Mouse (Mus musculus) bone marrow macrophage, adult 2 months (primary cell): ENCODE results near the gene Cdc25b. TPM values are rescaled to one million over a fixed set of nuclear protein-coding genes. Genes with fewer than 3 reads are reported as not detected.

Source experiments
- H3K27ac ChIP-seq: 2 replicates; pipeline ENCODE4 v1.5.1; 2012; ENCODE audit warnings: low read depth, low read length; ENCODE audit not compliant: insufficient read depth
- H3K4me1 ChIP-seq: 2 replicates; pipeline ENCODE4 v1.6.1; 2012; ENCODE audit warnings: low read length; ENCODE audit not compliant: control insufficient read depth, insufficient read depth
- H3K4me3 ChIP-seq: 2 replicates; pipeline ENCODE4 v1.5.1; 2012; ENCODE audit warnings: mild to moderate bottlenecking, low read length, moderate library complexity; ENCODE audit not compliant: insufficient read depth
- CTCF ChIP-seq: IDR thresholded peaks from 2 replicates; pipeline ENCODE4 v1.5.1; 2012; ENCODE audit warnings: low read depth, mild to moderate bottlenecking, low read length, moderate library complexity
- POLR2A ChIP-seq: IDR thresholded peaks from 2 replicates; pipeline ENCODE4 v1.6.1; 2012; ENCODE audit warnings: mild to moderate bottlenecking, low read depth, low read length, borderline replicate concordance
- polyA plus RNA-seq: library from polyadenylated mRNA; stranded (reverse); fragments of >200 nt; gene quantifications from 2 replicates; pipeline ENCODE4 v1.2.4, GENCODE M21; 2012; ENCODE audit not compliant: missing spikeins, insufficient read depth, insufficient read length

Cdc25b gene
- polyA plus RNA-seq, 1 experiment: 47.1 TPM

DNA sequence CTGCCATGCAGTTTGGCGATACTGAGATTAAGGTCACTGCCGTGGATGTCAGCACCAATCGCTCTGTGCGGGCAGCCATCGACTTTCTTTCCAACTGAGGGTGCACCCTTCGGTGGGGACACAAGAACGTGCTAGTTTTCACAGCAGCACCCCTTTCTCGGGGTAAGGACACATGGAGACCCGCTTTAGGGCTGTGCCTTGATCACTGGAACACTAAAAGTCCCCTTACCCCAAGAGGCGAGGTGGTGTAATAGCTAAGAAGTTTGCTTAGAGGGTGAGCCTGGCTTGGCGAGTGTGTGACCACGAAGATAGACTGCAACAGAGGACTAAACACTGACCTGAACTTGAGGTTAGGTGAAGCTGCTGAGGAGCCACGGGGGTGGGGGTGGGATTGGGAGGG lies 41.6 kb upstream of the Cdc25b start:
- H3K27ac ChIP-seq: no peak overlapping the region
- no peak for TF ChIP-seq CTCF
- no peak for TF ChIP-seq POLR2A
- no peaks in the 10 kb centered on the region for H3K4me1 ChIP-seq
- H3K4me3 ChIP-seq: no peak overlapping the region

DNA sequence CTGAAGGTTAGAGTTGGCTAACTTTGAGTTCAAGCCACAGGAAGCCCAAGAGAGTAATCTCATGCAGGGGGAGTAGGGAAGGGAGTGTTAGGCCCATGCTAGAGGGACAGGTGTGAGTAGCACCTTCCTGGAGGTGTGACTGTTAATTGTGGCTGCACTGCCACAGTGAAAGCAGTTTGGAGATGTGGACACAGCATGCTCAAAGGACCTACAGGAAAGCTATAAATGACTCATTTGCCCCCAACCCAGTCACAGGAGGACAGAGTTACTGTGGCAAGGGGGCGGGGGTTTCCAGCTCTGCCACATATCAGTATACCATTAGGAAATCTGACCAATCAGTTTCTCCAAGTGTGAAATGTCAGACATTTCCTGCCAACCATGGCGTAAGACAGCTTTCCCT lies 41.2 kb upstream of the Cdc25b start:
- H3K27ac ChIP-seq: no peak overlapping the region
- TF ChIP-seq POLR2A (no peak), CTCF (no peak)
- no peaks in the 10 kb centered on the region for H3K4me1 ChIP-seq
- H3K4me3 ChIP-seq: no peak overlapping the region

DNA sequence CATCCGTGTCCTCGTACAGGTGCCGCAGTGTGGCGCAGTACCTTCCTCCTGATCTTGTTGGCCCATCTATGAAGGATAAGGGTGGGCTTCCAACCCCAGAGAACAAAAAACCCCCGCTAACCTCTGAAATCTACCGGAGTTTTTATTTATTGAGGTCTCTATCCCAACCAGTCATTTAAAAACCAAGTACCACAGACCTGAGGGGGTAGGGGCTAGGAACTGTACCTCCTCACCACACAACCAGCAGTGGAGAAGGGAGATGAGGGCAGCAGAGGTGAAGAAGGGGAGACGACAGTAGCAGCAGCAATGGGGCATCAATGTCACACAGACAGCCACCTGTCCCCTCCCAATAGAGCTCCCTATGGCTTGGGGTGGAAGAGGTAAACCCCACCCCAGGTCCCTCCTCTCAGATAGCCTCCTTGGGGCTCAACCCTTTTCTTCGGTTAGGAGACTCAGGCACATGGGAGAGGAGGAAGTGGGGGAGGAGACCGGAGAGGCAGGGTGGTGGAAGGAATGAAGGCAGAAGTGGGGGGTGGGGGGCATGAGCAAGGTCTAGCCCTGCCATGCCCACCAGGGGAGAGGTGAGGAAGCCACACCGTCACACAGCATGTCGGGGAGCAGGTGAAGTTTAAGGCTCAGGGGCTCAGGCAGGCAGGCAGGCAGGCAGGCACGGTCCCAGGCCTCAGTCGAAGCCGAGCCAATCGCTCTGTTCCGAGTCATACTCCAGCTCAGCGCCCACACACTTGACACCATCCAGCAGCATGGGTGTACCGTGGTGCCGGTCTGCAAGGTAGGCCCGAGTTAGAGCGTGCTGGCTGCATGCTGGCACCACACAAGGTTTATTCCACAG lies 40.3 kb upstream of the Cdc25b start:
- TF ChIP-seq POLR2A: no peak
- TF ChIP-seq CTCF: no peak
- no peak overlapping the region for H3K4me3 ChIP-seq
- no peak overlapping the region for H3K27ac ChIP-seq
- no peaks in the 10 kb centered on the region for H3K4me1 ChIP-seq

DNA sequence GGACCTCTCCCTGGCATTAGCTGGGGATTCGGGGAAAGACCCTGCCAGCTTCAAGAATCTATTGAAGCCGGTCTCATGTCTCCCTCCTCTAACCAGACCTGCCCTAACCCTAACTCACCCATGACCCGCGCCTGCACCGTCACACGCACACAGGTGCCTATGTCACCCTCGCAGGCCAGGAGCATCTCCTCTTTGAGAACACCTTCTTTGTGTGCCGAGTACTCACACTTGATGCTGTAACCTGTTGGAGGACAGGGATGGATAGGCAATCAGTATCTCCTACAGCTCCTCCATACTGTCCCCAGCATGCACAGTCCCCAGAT lies 39.7 kb upstream of the Cdc25b start:
- Histone ChIP-seq H3K4me1 (no peaks in the 10 kb centered on the region), H3K27ac (no peak overlapping the region), H3K4me3 (no peak overlapping the region)
- TF ChIP-seq CTCF: no peak
- TF ChIP-seq POLR2A: no peak

GRCm38 (mm10) chr2:131148353-131149253 lies 38.1 kb upstream of the Cdc25b start:
- Histone ChIP-seq H3K4me3 (no peak overlapping the region), H3K27ac (no peak overlapping the region), H3K4me1 (no peaks in the 10 kb centered on the region)
- no peak for TF ChIP-seq POLR2A
- TF ChIP-seq CTCF: no peak

- no peak for TF ChIP-seq POLR2A
- no peak for TF ChIP-seq CTCF
- no peaks in the 10 kb centered on the region for H3K4me1 ChIP-seq
Observed at GRCm38 (mm10) chr2:131149254-131149578, 37.5 kb upstream of the Cdc25b start.

GRCm38 (mm10) chr2:131152166-131152730 lies 34.5 kb upstream of the Cdc25b start:
- no peak for TF ChIP-seq POLR2A
- TF ChIP-seq CTCF: no peak
- Histone ChIP-seq H3K4me3 (no peak overlapping the region), H3K27ac (no peak overlapping the region), H3K4me1 (no peaks in the 10 kb centered on the region)

More at GRCm38 (mm10) chr2:131149254-131149578, 37.5 kb upstream of the Cdc25b start:
- Histone ChIP-seq H3K27ac (no peak overlapping the region), H3K4me3 (no peak overlapping the region)

DNA sequence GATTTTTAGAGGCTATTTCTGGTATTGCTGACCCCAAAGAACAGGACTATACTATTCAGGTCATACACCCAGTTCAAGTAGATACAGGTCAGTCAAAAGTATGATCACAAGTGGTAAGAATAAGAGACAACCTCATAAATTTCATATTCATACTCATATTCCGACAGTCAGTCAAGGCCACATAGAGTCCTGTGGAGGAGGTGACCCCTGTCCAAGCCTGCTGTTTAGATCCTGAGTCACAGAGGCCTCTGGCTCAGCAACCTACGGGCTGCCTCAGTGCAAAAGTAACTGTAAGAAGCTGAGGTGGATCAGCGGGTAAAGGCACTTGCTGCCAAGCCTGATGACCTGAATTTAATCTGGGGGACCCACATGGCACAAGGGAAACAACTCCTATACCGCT lies 32.7 kb upstream of the Cdc25b start:
- no peak overlapping the region for H3K4me3 ChIP-seq
- no peak for TF ChIP-seq POLR2A
- TF ChIP-seq CTCF: no peak
- H3K27ac ChIP-seq: no peak overlapping the region
- H3K4me1 ChIP-seq: peaks cover 6% of the 10 kb centered on the region

DNA sequence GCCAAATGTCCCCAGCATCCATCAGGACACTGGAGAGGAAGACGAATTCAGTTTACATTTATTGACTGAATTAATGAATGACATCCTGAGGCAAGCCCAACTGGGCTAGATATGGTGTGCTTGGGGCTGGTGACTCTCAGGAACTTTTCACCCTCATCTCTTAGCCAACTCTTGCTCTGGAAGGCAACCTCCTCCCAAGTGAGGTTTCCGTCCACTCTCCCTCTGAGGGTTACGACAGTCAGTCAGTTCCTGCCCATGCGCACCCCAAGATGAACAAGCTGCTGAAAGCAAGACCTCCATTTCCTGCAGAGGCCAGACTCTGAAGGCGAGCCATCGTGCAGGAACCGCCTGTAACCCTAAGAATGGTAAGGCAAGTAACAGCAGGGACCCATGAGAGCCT lies 29.8 kb upstream of the Cdc25b start:
- Histone ChIP-seq H3K4me3 (no peak overlapping the region), H3K27ac (no peak overlapping the region), H3K4me1 (peaks cover 6% of the 10 kb centered on the region)
- TF ChIP-seq POLR2A: no peak
- TF ChIP-seq CTCF: no peak

DNA sequence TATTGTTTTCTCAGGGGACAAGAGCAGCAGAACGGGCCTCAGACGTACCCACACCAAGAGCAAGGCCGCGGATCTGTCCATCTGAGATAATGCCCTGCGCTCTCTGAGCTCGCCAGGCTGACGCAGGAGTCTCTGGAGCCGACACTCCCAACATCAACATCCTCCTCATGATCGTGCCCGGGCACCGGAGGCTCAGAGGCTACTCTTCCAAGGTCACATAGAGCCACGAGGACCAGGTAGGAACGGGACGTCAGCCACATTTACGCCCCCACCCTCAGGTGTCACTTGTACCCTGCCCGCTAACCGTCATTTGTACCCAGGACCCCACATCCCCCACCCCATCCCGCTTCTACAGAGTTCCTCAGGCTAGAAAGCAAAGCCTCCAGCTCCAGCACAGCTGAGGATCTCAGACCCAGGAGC lies 27.2 kb upstream of the Cdc25b start:
- Histone ChIP-seq H3K4me3 (peak overlapping the region; percentile 63), H3K27ac (no peak overlapping the region), H3K4me1 (peaks cover 6% of the 10 kb centered on the region)
- no peak for TF ChIP-seq POLR2A
- TF ChIP-seq CTCF: no peak
